Mouse (Mus musculus): ENCODE measurements at regions not wholly inside any gene's neighbourhood (a gene's known extent, or its start where the extent isn't known, plus 50 kb on each side); places are given as distances from the start of the nearest gene placed in this dataset.
"Not testable (repeated sequence)": the region's sequence is repeated elsewhere in the genome, so short reads cannot be mapped to it uniquely, and the experiment has no call there.

DNA sequence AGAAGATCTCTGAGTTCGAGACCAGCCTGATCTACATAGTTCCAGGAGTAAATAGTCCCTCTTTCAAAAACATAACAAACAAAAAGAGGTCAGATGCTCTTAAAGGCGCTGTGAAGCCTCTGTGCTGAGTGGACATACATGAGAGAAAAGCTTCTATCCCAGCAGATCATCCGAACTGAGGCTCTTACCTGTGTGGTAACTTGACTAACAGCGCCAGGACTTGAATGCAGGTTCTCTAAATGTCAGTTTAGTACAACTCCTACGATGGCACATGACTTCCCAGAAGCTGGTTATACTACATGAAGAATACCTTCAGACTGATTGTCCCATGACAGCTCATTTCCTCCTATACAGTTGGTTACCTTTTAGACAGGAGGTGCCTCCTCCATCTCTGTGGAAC lies 220.4 kb downstream of the Gm31371 start:
- not testable (repeated sequence) for DNase-seq

DNA sequence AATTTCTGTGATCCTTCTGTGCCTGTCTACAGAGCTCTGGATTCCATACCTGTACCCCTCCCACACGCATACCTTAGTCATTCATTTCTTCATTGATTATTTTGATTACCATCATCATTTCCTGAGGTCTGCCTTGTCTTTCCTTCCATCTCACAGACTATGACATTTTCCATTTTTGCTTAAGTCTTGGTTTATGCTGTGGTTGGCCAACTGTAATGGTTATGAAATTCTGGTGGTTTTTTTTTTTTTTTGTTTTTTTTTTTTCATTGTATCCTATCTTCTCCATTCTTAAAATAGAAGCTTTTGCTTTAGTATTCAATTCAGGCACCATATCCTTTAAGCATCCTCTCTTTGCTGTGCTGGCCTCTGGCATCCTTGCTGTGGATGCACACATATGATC lies 227.4 kb downstream of the Gm15319 start:
- DNase-seq: not testable (repeated sequence)

DNA sequence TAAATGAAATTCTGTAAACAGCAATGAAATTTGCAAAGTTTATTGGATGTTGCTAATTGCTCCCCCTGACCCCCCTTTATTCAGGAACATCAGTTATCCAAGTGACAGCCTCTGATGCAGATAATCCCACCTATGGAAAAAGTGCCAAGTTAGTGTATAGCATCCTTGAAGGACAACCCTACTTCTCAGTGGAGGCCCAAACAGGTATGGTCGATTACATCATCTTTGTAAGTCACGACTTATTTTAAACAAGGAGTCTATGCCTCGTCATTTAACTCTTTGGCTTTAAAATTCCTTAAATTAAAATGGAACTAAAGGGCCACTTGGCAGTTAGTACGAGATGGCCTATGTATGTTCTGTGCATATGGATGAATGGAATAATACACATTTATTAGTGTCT lies 217.6 kb downstream of the Gm15319 start:
- not testable (repeated sequence) for DNase-seq

DNA sequence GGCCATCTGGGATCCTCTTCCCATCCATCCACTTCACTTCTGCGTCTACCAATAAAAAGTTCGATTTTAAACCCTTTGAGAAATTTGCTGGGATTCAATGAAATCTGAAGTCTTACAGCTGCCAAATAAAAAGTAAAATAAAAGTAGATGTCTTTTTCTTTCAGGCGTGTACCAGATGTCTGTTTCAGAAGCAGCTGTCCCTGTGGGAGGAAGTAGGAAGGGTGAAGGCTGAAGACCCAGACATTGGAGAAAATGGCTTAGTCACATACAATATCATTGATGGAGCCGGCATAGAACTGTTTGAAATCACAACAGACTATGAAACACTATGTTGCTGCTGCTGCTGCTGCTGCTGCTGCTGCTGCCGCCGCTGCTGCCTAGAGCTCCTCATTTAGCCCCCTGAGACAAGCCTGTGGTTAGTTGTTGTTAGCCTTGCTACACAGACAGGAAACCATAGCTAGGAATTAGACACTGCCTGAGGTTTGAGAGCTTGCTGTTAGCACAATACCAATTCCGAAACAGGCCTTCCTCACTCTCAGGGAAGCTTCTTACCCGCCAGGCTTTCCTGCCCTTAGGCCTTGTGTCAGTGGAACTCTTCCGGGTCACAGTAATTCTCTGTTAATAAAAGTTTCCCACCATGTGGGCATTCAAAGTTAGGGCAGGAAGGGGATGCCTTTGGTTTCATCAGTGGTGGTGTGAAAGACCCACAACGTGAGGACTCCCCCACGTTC lies 211.5 kb downstream of the Gm15319 start:
- not testable (repeated sequence) for DNase-seq

DNA sequence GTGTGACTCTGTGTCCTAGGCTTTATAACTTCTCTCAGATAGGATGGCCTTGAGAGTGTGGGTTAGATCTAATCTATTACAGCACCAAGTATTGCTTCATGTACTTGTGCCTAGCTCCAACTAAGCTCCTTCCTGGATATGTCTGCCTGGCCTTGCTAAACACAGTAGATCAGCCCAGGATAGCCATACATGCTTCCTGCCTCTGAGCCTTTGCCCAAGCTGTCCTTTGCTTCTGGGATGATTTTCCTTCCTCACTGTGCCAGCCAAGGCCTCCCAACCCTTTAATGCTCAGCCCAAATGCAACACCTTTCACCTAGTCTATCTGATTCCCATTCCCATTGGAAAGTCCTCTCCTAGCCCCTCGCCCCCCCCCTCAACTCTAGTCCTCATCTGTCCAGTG lies 208.9 kb downstream of the Gm15319 start:
- DNase-seq: not testable (repeated sequence)

Data from lung, adult 18-20 months (tissue).